Mouse (Mus musculus) heart, postnatal 4 days (tissue): ENCODE results near the gene Gm853. TPM values are rescaled to one million over a fixed set of nuclear protein-coding genes. Genes with fewer than 3 reads are reported as not detected.
A peak's percentile ranks its signal among the peaks of the same experiment; 100 is the strongest.

ENCODE experiments used
- DNase-seq: peaks from one replicate; pipeline ENCODE4 v3.0.0; 2021
- total RNA-seq, 2 experiments: library from RNA; stranded (reverse); gene quantifications; 2 replicates each; pipeline ENCODE4 v1.2.3; 2021

Gm853 gene
- total RNA-seq, 2 experiments from 2014 or later, result not detected

- no peak for DNase-seq
These were observed 9.0 kb downstream of the Gm853 start for GRCm38 (mm10) chr4:130213197-130213596.

- no peak for DNase-seq
These were observed 9.8 kb downstream of the Gm853 start for GRCm38 (mm10) chr4:130212421-130212820.

GRCm38 (mm10) chr4:130211870-130212269 lies 10.3 kb downstream of the Gm853 start:
- DNase-seq, result no peak

GRCm38 (mm10) chr4:130198694-130199670 lies 23.2 kb downstream of the Gm853 start:
- DNase-seq, result peak; percentile 93

GRCm38 (mm10) chr4:130196542-130196941 lies 25.7 kb downstream of the Gm853 start:
- no peak for DNase-seq

GRCm38 (mm10) chr4:130195924-130196323 lies 26.3 kb downstream of the Gm853 start:
- DNase-seq, result no peak

GRCm38 (mm10) chr4:130192266-130192665 lies 29.9 kb downstream of the Gm853 start:
- no peak for DNase-seq

GRCm38 (mm10) chr4:130189606-130190005 lies 32.6 kb downstream of the Gm853 start:
- no peak for DNase-seq

- peak; percentile 92 for DNase-seq
These were observed 33.3 kb downstream of the Gm853 start for GRCm38 (mm10) chr4:130188806-130189297.

- no peak for DNase-seq
These were observed 35.3 kb downstream of the Gm853 start for GRCm38 (mm10) chr4:130186891-130187290.

GRCm38 (mm10) chr4:130186450-130186849 lies 35.8 kb downstream of the Gm853 start:
- DNase-seq, result no peak

GRCm38 (mm10) chr4:130183879-130184278 lies 38.3 kb downstream of the Gm853 start:
- DNase-seq, result no peak

GRCm38 (mm10) chr4:130183023-130183422 lies 39.2 kb downstream of the Gm853 start:
- no peak for DNase-seq

GRCm38 (mm10) chr4:130181886-130182285 lies 40.3 kb downstream of the Gm853 start:
- peak; percentile 72 for DNase-seq

GRCm38 (mm10) chr4:130180909-130181602 lies 41.1 kb downstream of the Gm853 start:
- DNase-seq, result no peak

GRCm38 (mm10) chr4:130179876-130180275 lies 42.3 kb downstream of the Gm853 start:
- no peak for DNase-seq

- DNase-seq, result no peak
These were observed 44.7 kb downstream of the Gm853 start for GRCm38 (mm10) chr4:130177536-130177935.

GRCm38 (mm10) chr4:130177087-130177486 lies 45.1 kb downstream of the Gm853 start:
- DNase-seq, result peak; percentile 72

GRCm38 (mm10) chr4:130176156-130176720 lies 46.0 kb downstream of the Gm853 start:
- DNase-seq, result no peak

- DNase-seq, result peak; percentile 53
These were observed 47.0 kb downstream of the Gm853 start, which contains the start of gene Tinagl1 for GRCm38 (mm10) chr4:130175072-130175711. Tinagl1 (minus strand) TSS chr4:130175122.

- peak; percentile 75 for DNase-seq
These were observed 47.7 kb downstream of the Gm853 start for GRCm38 (mm10) chr4:130174335-130175031.

- no peak for DNase-seq
These were observed 48.3 kb downstream of the Gm853 start for GRCm38 (mm10) chr4:130173911-130174311.
